Mouse (Mus musculus) MEL (cell line): ENCODE measurements around the gene Lipc. TPM values are rescaled to one million over a fixed set of nuclear protein-coding genes. Genes with fewer than 3 reads are reported as not detected.
A peak's percentile ranks its signal among the peaks of the same experiment; 100 is the strongest.
"Not testable (repeated sequence)": the region's sequence is repeated elsewhere in the genome, so short reads cannot be mapped to it uniquely, and the experiment has no call there.

Experiments used
- DNase-seq: peaks from one replicate; pipeline ENCODE4 v3.0.0; 2011; ENCODE audit warnings: low read depth, low spot score
- H3K27ac ChIP-seq: 2 replicates; pipeline ENCODE4 v1.5.1; 2012; ENCODE audit warnings: low read depth, mild to moderate bottlenecking, control low read depth, low read length, moderate library complexity; ENCODE audit not compliant: control insufficient read depth
- H3K27me3 ChIP-seq, 2 experiments: fragments of 150-350 bp in 1 of 2; sonication (generic) in 1 of 2; 2 replicates each; pipeline ENCODE4 v1.6.1; 2012; ENCODE audit warnings: low read length in 2 of 2, mild to moderate bottlenecking in 2 of 2, improper control_type of control experiment in 1 of 2, moderate library complexity in 1 of 2; ENCODE audit not compliant: insufficient read depth in 2 of 2, control insufficient read depth in 1 of 2
- H3K36me3 ChIP-seq, 2 experiments: 2 replicates each; pipeline ENCODE4 v1.6.1; 2012 to 2014; ENCODE audit warnings: low read length in 2 of 2, improper control_type of control experiment in 1 of 2, inconsistent platforms in 1 of 2, mild to moderate bottlenecking in 1 of 2; ENCODE audit not compliant: insufficient read depth in 2 of 2, control insufficient read depth in 1 of 2
- H3K4me1 ChIP-seq, 2 experiments: fragments of 150-350 bp in 1 of 2; sonication (generic) in 1 of 2; 2 replicates each; pipeline ENCODE4 v1.6.1; 2012; ENCODE audit warnings: low read length in 2 of 2, improper control_type of control experiment in 1 of 2, mild to moderate bottlenecking in 1 of 2; ENCODE audit not compliant: insufficient read depth in 2 of 2, control insufficient read depth in 1 of 2
- H3K4me3 ChIP-seq, 2 experiments: fragments of 150-350 bp in 1 of 2; sonication (generic) in 1 of 2; 2 replicates each; pipeline ENCODE4 v1.5.1; 2012; ENCODE audit warnings: low read depth in 2 of 2, low read length in 2 of 2, mild to moderate bottlenecking in 2 of 2, moderate library complexity in 2 of 2, control low read depth in 1 of 2, improper control_type of control experiment in 1 of 2; ENCODE audit not compliant: control insufficient read depth in 1 of 2, insufficient read depth in 1 of 2
- H3K79me2 ChIP-seq: 2 replicates; pipeline ENCODE4 v1.6.1; 2012; ENCODE audit warnings: mild to moderate bottlenecking, low read length, moderate library complexity; ENCODE audit not compliant: control insufficient read depth, poor library complexity, insufficient read depth
- H3K9ac ChIP-seq: 2 replicates; pipeline ENCODE4 v1.6.1; 2012; ENCODE audit warnings: low read depth, mild to moderate bottlenecking, control low read depth, low read length, moderate library complexity; ENCODE audit not compliant: control insufficient read depth, poor library complexity, severe bottlenecking
- H3K9me3 ChIP-seq: fragments of 150-350 bp; sonication (generic); replicated peaks from 2 replicates; pipeline ENCODE4 v1.6.1; 2012; ENCODE audit warnings: mild to moderate bottlenecking, low read length, improper control_type of control experiment, moderate library complexity; ENCODE audit not compliant: insufficient read depth
- E2F4 ChIP-seq: IDR thresholded peaks from 2 replicates; pipeline ENCODE4 v1.6.1; 2011; ENCODE audit warnings: low read depth, low read length, improper control_type of control experiment, borderline replicate concordance
- ETS1 ChIP-seq: IDR thresholded peaks from 2 replicates; pipeline ENCODE4 v1.6.1; 2012; ENCODE audit warnings: low read depth, mild to moderate bottlenecking, inconsistent platforms, low read length, improper control_type of control experiment, moderate library complexity
- GATA1 ChIP-seq: IDR thresholded peaks from 2 replicates; pipeline ENCODE4 v1.6.1; 2011; ENCODE audit warnings: low read depth, low read length, improper control_type of control experiment
- JUND ChIP-seq: IDR thresholded peaks from 2 replicates; pipeline ENCODE4 v1.6.1; 2011; ENCODE audit warnings: low read depth, mild to moderate bottlenecking, improper control_type of control experiment, low read length
- MAX ChIP-seq: IDR thresholded peaks from 2 replicates; pipeline ENCODE4 v1.6.1; 2011; ENCODE audit warnings: low read length, improper control_type of control experiment
- MAZ ChIP-seq: IDR thresholded peaks from 2 replicates; pipeline ENCODE4 v1.6.1; 2012; ENCODE audit warnings: low read depth, mild to moderate bottlenecking, inconsistent platforms, low read length, improper control_type of control experiment
- MEF2A ChIP-seq: IDR thresholded peaks from 2 replicates; pipeline ENCODE4 v1.6.1; 2014; ENCODE audit warnings: low read depth, mild to moderate bottlenecking, inconsistent platforms, low read length, improper control_type of control experiment; ENCODE audit not compliant: poor library complexity, insufficient replicate concordance, severe bottlenecking; ENCODE audit errors: extremely low read depth
- POLR2AphosphoS5 ChIP-seq: IDR thresholded peaks from 2 replicates; pipeline ENCODE4 v1.6.1; 2012; ENCODE audit warnings: low read depth, borderline replicate concordance, mild to moderate bottlenecking, inconsistent platforms, low read length, moderate library complexity, mixed read lengths
- RCOR1 ChIP-seq: IDR thresholded peaks from 2 replicates; pipeline ENCODE4 v1.6.1; 2012; ENCODE audit warnings: low read depth, mild to moderate bottlenecking, inconsistent platforms, low read length, improper control_type of control experiment
- TAL1 ChIP-seq: IDR thresholded peaks from 2 replicates; pipeline ENCODE4 v1.6.1; 2012; ENCODE audit warnings: mild to moderate bottlenecking, inconsistent platforms, low read length, moderate library complexity, mixed read lengths
- TCF12 ChIP-seq: IDR thresholded peaks from 2 replicates; pipeline ENCODE4 v1.6.1; 2014; ENCODE audit warnings: low read depth, mild to moderate bottlenecking, inconsistent platforms, low read length, improper control_type of control experiment, moderate library complexity
- USF1 ChIP-seq: IDR thresholded peaks from 2 replicates; pipeline ENCODE4 v1.6.1; 2014; ENCODE audit warnings: low read depth, mild to moderate bottlenecking, inconsistent platforms, low read length, improper control_type of control experiment, moderate library complexity
- USF2 ChIP-seq, 2 experiments: IDR thresholded peaks; 2 replicates each; pipeline ENCODE4 v1.6.1; 2011 to 2012; ENCODE audit warnings: improper control_type of control experiment in 2 of 2, low read length in 2 of 2, borderline replicate concordance in 1 of 2, inconsistent platforms in 1 of 2, low read depth in 1 of 2, mild to moderate bottlenecking in 1 of 2; ENCODE audit not compliant: insufficient read depth in 1 of 2
- ZKSCAN1 ChIP-seq: IDR thresholded peaks from 2 replicates; pipeline ENCODE4 v1.6.1; 2012; ENCODE audit warnings: low read depth, mild to moderate bottlenecking, inconsistent platforms, low read length, improper control_type of control experiment, moderate library complexity
- polyA plus RNA-seq, 2 experiments: library from polyadenylated mRNA; stranded (reverse) in 1 of 2; unstranded in 1 of 2; fragments of >175 nt in 1 of 2; fragments of >200 nt in 1 of 2; gene quantifications; 2 replicates each; pipeline versions ENCODE4 v1.2.1 to v1.2.4; 2012; ENCODE audit warnings: low replicate concordance in 2 of 2, low read depth in 1 of 2; ENCODE audit not compliant: insufficient read length in 2 of 2, insufficient read depth in 1 of 2, missing spikeins in 1 of 2
- total RNA-seq: library from RNA; depleted of rRNA; stranded (reverse); fragments of 300-350 nt; gene quantifications from 2 replicates; pipeline ENCODE4 v1.2.3, GENCODE M21; 2012

Gene Lipc
- total and polyA plus RNA-seq, 3 experiments, result 0.07 TPM; not detected in 2

GRCm38 (mm10) chr9:70859233-70859632, 92.8 kb downstream of the Lipc start:
- H3K4me3 ChIP-seq, result no peak overlapping the region
- peaks cover 0 to 10% of the 10 kb centered on the region in 2 experiments; a peak in 2 of 4 replicates for H3K4me1 ChIP-seq
- no peak overlapping the region for H3K27ac ChIP-seq
- no peaks in the 10 kb centered on the region for H3K27me3 ChIP-seq
- peaks cover 0 to 2% of the 10 kb centered on the region in 2 experiments; a peak in 1 of 4 replicates for H3K36me3 ChIP-seq
- H3K9me3 ChIP-seq, result no peaks in the 10 kb centered on the region
- TF ChIP-seq E2F4 (no peak), TAL1 (no peak), USF1 (no peak), USF2 (IDR thresholded peaks at IDR 0.05; ENCODE audit: borderline replicate concordance in 1 of 2, insufficient read depth in 1 of 2, low read depth in 1 of 2, low read length in 2 of 2) (no peak), MEF2A (no peak), TCF12 (no peak)
- H3K9ac ChIP-seq, result no peak overlapping the region
- H3K79me2 ChIP-seq, result no peaks in the 10 kb centered on the region
- no peak for DNase-seq

GRCm38 (mm10) chr9:70855868-70856267, 96.2 kb downstream of the Lipc start:
- 0 out of 2 replicates have a peak, but pooled peaks have one; percentile 20 for TF ChIP-seq GATA1
- TF ChIP-seq ETS1, result 0 out of 2 replicates have a peak, but pooled peaks have one; percentile 16
- TF ChIP-seq POLR2AphosphoS5, result no peak
- TF ChIP-seq ZKSCAN1, result peak; percentile 92
- TF ChIP-seq MAZ, result no peak
- TF ChIP-seq RCOR1, result 0 out of 2 replicates have a peak, but pooled peaks have one; percentile 21
- TF ChIP-seq USF2 (IDR thresholded peaks at IDR 0.05; ENCODE audit: borderline replicate concordance in 1 of 2, insufficient read depth in 1 of 2, low read depth in 1 of 2, low read length in 2 of 2), result no peak
- TF ChIP-seq, all 39 proteins: peak for 4
- H3K27ac ChIP-seq, result no peak overlapping the region
- peaks cover 0 to 5% of the 10 kb centered on the region in 2 experiments; a peak in 1 of 4 replicates for H3K36me3 ChIP-seq
- no peaks in the 10 kb centered on the region for H3K79me2 ChIP-seq
- H3K4me3 ChIP-seq, result no peak overlapping the region
- H3K27me3 ChIP-seq, result no peaks in the 10 kb centered on the region
- H3K9me3 ChIP-seq, result no peaks in the 10 kb centered on the region
- peak; percentile 83 for DNase-seq
- H3K9ac ChIP-seq, result no peak overlapping the region
- peaks cover 0 to 22% of the 10 kb centered on the region in 2 experiments; a peak in 3 of 4 replicates for H3K4me1 ChIP-seq

- no peaks in the 10 kb centered on the region for H3K27me3 ChIP-seq
- no peak overlapping the region for H3K27ac ChIP-seq
- no peaks in the 10 kb centered on the region for H3K79me2 ChIP-seq
- H3K4me3 ChIP-seq, result no peak overlapping the region
- H3K9ac ChIP-seq, result no peak overlapping the region
- peaks cover 0 to 22% of the 10 kb centered on the region in 2 experiments; a peak in 3 of 4 replicates for H3K4me1 ChIP-seq
- no peak for DNase-seq
- H3K36me3 ChIP-seq, result peaks cover 0 to 5% of the 10 kb centered on the region in 2 experiments; a peak in 1 of 4 replicates
- H3K9me3 ChIP-seq, result no peaks in the 10 kb centered on the region
- TF ChIP-seq MAX, result no peak
- TF ChIP-seq JUND, result no peak
- TF ChIP-seq, all 39 proteins: peak for 0
Measured at GRCm38 (mm10) chr9:70854950-70855349, 97.1 kb downstream of the Lipc start.

GRCm38 (mm10) chr9:70853081-70853480, 98.9 kb downstream of the Lipc start:
- not testable (repeated sequence) for H3K9ac ChIP-seq, DNase-seq, H3K27ac ChIP-seq, H3K27me3 ChIP-seq, H3K4me3 ChIP-seq, H3K9me3 ChIP-seq, H3K79me2 ChIP-seq
- Histone ChIP-seq H3K36me3 (peaks cover 0 to 13% of the 10 kb centered on the region in 2 experiments; a peak in 2 of 4 replicates), H3K4me1 (peaks cover 6 to 30% of the 10 kb centered on the region in 2 experiments)
